Mouse (Mus musculus) stomach, postnatal 0 days (tissue): ENCODE results near the gene Cfap52.

Source experiments
- CTCF ChIP-seq: IDR thresholded peaks from 2 replicates; pipeline ENCODE4 v1.5.1; 2016; ENCODE audit warnings: antibody characterized with exemption, low read depth, mild to moderate bottlenecking, moderate library complexity
- EP300 ChIP-seq: optimal IDR thresholded peaks from 2 replicates; pipeline ENCODE3; 2016; ENCODE audit warnings: antibody characterized with exemption

DNA sequence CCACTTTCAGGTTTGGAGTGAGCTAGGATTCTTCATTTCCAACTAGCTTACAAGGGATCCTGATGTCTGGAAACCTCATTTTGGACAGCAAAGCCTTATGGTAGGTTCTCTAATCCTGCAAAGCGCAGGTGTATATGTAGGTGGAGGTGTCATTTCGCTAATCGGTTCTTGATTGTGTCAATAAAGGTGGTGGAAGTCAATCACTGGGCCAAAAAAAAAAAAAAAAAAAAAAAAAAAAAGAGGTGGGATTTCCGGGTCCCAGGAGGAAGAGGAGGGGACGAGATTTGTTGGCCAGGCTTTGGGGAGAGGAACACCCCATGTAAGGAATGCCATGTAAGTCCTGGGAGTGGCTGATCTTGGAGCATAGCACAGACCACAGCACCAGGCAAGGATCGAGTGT, 11.0 kb downstream of the Cfap52 start:
- TF ChIP-seq CTCF (no peak), EP300 (no peak)
